Mouse (Mus musculus) kidney, postnatal 0 days (tissue): ENCODE results near the gene Tmem208. TPM values are rescaled to one million over a fixed set of nuclear protein-coding genes. Genes with fewer than 3 reads are reported as not detected.
A peak's percentile ranks its signal among the peaks of the same experiment; 100 is the strongest.

Experiments used
- ATAC-seq: fragments of 200-750 bp; cut with Nextera tagmentation; replicated peaks from 2 replicates; pipeline ENCODE4 v1.8.0; 2017; ENCODE audit warnings: low read depth, moderate number of reproducible peaks, moderate TSS enrichment, moderate library complexity; ENCODE audit not compliant: low FRiP score
- DNase-seq: peaks from one replicate; pipeline ENCODE4 v3.0.0-alpha.2; 2016; ENCODE audit warnings: low spot score
- H3K27ac ChIP-seq: fragments of 300-500 bp; sonication (generic); 2 replicates; pipeline ENCODE4 v1.5.1; 2014; ENCODE audit warnings: mild to moderate bottlenecking
- H3K27me3 ChIP-seq: fragments of 300-500 bp; sonication (generic); 2 replicates; pipeline ENCODE4 v1.6.1; 2014; ENCODE audit warnings: low read length, mixed read lengths; ENCODE audit not compliant: insufficient read depth
- H3K36me3 ChIP-seq: fragments of 300-500 bp; sonication (generic); 2 replicates; pipeline ENCODE4 v1.6.1; 2014; ENCODE audit warnings: low read length, mixed read lengths; ENCODE audit not compliant: insufficient read depth
- H3K4me1 ChIP-seq: fragments of 300-500 bp; sonication (generic); replicated peaks from 2 replicates; pipeline ENCODE4 v1.6.1; 2014; ENCODE audit warnings: antibody characterized with exemption, low read length, mixed read lengths; ENCODE audit not compliant: insufficient read depth
- H3K4me2 ChIP-seq: fragments of 300-500 bp; sonication (generic); 2 replicates; pipeline ENCODE4 v1.6.1; 2014; ENCODE audit warnings: mild to moderate bottlenecking, low read length, moderate library complexity, mixed read lengths
- H3K4me3 ChIP-seq: fragments of 300-500 bp; sonication (generic); replicated peaks from 2 replicates; pipeline ENCODE4 v1.5.1; 2014; ENCODE audit warnings: low read depth, low read length
- H3K9ac ChIP-seq: fragments of 300-500 bp; sonication (generic); 2 replicates; pipeline ENCODE4 v1.6.1; 2014; ENCODE audit warnings: low read depth, low read length
- H3K9me3 ChIP-seq: fragments of 300-500 bp; sonication (generic); replicated peaks from 2 replicates; pipeline ENCODE4 v1.6.1; 2016; ENCODE audit warnings: low read length, inconsistent platforms, mixed read lengths
- CTCF ChIP-seq: IDR thresholded peaks from 2 replicates; pipeline ENCODE4 v1.5.1; 2016; ENCODE audit warnings: antibody characterized with exemption, low read depth, mild to moderate bottlenecking, moderate library complexity
- WGBS: fragments of 180-500 bp; shearing (Covaris S2); extraction: QIAGEN DNeasy Blood & Tissue Kit; methylation state at CpG from one replicate; pipeline ENCODE4 v1.1.7; 2014; 5-methylcytosine and 5-hydroxymethylcytosine counted together
- polyA plus RNA-seq: library from polyadenylated mRNA; unstranded; fragments of >200 nt; fragmentation: Nextera tagmentation; extraction: Ambion mirVana; gene quantifications from 2 replicates; pipeline ENCODE4 v1.2.1, GENCODE M21; 2015

Tmem208 gene
- polyA plus RNA-seq, 1 experiment from 2014 or later, result 140 TPM

- no peak for TF ChIP-seq CTCF
- DNase-seq (no peak), ATAC-seq (no peak)
- peaks cover 12% of the 10 kb centered on the region; the same call in 1 of the 2 replicates for H3K4me1 ChIP-seq
- H3K27ac ChIP-seq, result no peak overlapping the region
- H3K9me3 ChIP-seq, result no peaks in the 10 kb centered on the region
- H3K36me3 ChIP-seq, result peaks cover 29% of the 10 kb centered on the region
- no peaks in the 10 kb centered on the region for H3K27me3 ChIP-seq
- H3K9ac ChIP-seq, result no peak overlapping the region
- no peak overlapping the region for H3K4me2 ChIP-seq
- WGBS, result 71% methylated on average over 15 of the region's 15 CpGs
- H3K4me3 ChIP-seq, result no peak overlapping the region
Observed at GRCm38 (mm10) chr8:105309142-105309847, 16.9 kb upstream of the Tmem208 start.

- Histone ChIP-seq H3K27me3 (no peaks in the 10 kb centered on the region), H3K9ac (no peak overlapping the region), H3K27ac (no peak overlapping the region), H3K9me3 (no peaks in the 10 kb centered on the region), H3K4me3 (no peak overlapping the region), H3K4me1 (peaks cover 12% of the 10 kb centered on the region; the same call in 1 of the 2 replicates), H3K4me2 (no peak overlapping the region), H3K36me3 (peaks cover 34% of the 10 kb centered on the region)
- ATAC-seq (no peak), DNase-seq (no peak)
- no peak for TF ChIP-seq CTCF
- 82% methylated on average over 8 of the region's 8 CpGs for WGBS
Observed at GRCm38 (mm10) chr8:105310118-105310517, 16.0 kb upstream of the Tmem208 start.

GRCm38 (mm10) chr8:105311718-105312117 is 14.4 kb upstream of the Tmem208 start:
- peaks cover 42% of the 10 kb centered on the region for H3K36me3 ChIP-seq
- ATAC-seq, result no peak

GRCm38 (mm10) chr8:105312891-105313481 is 13.2 kb upstream of the Tmem208 start:
- Histone ChIP-seq H3K9me3 (no peaks in the 10 kb centered on the region), H3K27me3 (no peaks in the 10 kb centered on the region), H3K4me1 (no peaks in the 10 kb centered on the region), H3K4me3 (no peak overlapping the region), H3K36me3 (peaks cover 45% of the 10 kb centered on the region), H3K4me2 (no peak overlapping the region), H3K27ac (no peak overlapping the region), H3K9ac (no peak overlapping the region)
- ATAC-seq (no peak), DNase-seq (no peak)
- WGBS, result 93% methylated on average over 8 of the region's 8 CpGs
- TF ChIP-seq CTCF, result no peak

More at GRCm38 (mm10) chr8:105311718-105312117, 14.4 kb upstream of the Tmem208 start:
- Histone ChIP-seq H3K4me2 (no peak overlapping the region), H3K27ac (no peak overlapping the region), H3K9me3 (no peaks in the 10 kb centered on the region), H3K9ac (no peak overlapping the region), H3K4me3 (no peak overlapping the region), H3K4me1 (no peaks in the 10 kb centered on the region), H3K27me3 (no peaks in the 10 kb centered on the region)
- WGBS, result 100% methylated on average over 1 of the region's 1 CpGs
- no peak for DNase-seq
- peak; percentile 24; the same call in 1 of the 2 replicates for TF ChIP-seq CTCF

- Histone ChIP-seq H3K9ac (no peak overlapping the region), H3K27me3 (no peaks in the 10 kb centered on the region), H3K27ac (no peak overlapping the region), H3K9me3 (no peaks in the 10 kb centered on the region), H3K4me1 (no peaks in the 10 kb centered on the region), H3K4me3 (no peak overlapping the region), H3K4me2 (no peak overlapping the region), H3K36me3 (peaks cover 47% of the 10 kb centered on the region)
- no peak for DNase-seq
- ATAC-seq, result no peak
- TF ChIP-seq CTCF, result no peak
- WGBS, result 78% methylated on average over 9 of the region's 9 CpGs
Observed at GRCm38 (mm10) chr8:105313622-105314402, 12.3 kb upstream of the Tmem208 start.

DNA sequence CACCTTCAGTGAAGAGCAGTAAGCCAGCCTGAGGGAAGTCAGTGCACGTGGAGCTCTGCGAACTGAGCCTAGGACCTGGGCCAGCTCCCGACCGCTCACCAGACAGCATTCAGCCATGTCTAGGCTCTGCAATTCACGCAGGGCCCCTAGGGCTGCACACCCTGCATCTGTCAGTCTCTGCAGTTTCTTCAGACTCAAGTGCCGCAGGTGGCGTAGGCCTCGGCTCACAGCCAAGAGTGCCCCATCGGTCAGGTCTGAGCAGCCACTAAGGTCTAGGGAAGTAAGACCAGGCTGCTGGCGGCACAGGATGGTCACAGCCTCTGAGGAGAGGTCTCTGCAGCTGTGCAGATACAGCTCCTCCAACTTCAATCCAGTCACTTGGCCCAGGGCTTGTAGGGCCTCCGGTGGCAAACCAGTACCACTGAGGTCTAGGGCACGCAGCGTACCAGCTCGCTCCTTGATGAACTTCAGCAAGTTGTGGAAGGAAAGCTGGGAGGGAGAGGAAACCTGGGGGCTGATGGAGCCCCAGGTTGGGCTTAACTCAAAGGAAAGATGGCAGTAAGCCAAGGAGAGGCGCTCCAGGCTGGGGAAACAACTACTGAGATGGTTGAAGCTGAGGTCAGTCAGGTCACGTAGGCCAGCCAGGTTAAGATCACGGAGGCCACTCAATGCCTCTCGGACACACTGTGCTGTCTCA is 10.9 kb upstream of the Tmem208 start:
- DNase-seq (no peak), ATAC-seq (no peak)
- 89% methylated on average over 18 of the region's 18 CpGs for WGBS
- Histone ChIP-seq H3K4me2 (no peak overlapping the region), H3K36me3 (peaks cover 44% of the 10 kb centered on the region), H3K4me3 (no peak overlapping the region), H3K9ac (no peak overlapping the region), H3K9me3 (no peaks in the 10 kb centered on the region), H3K27me3 (no peaks in the 10 kb centered on the region), H3K27ac (no peak overlapping the region), H3K4me1 (no peaks in the 10 kb centered on the region)
- TF ChIP-seq CTCF, result no peak
